Mouse (Mus musculus) 416B (cell line): ENCODE results near the gene Arrdc1.
"Not testable (repeated sequence)": the region's sequence is repeated elsewhere in the genome, so short reads cannot be mapped to it uniquely, and the experiment has no call there.

ENCODE experiments used
- DNase-seq: peaks from one replicate; pipeline ENCODE4 v3.0.0; 2011; ENCODE audit warnings: low read depth

Gene Arrdc1

DNA sequence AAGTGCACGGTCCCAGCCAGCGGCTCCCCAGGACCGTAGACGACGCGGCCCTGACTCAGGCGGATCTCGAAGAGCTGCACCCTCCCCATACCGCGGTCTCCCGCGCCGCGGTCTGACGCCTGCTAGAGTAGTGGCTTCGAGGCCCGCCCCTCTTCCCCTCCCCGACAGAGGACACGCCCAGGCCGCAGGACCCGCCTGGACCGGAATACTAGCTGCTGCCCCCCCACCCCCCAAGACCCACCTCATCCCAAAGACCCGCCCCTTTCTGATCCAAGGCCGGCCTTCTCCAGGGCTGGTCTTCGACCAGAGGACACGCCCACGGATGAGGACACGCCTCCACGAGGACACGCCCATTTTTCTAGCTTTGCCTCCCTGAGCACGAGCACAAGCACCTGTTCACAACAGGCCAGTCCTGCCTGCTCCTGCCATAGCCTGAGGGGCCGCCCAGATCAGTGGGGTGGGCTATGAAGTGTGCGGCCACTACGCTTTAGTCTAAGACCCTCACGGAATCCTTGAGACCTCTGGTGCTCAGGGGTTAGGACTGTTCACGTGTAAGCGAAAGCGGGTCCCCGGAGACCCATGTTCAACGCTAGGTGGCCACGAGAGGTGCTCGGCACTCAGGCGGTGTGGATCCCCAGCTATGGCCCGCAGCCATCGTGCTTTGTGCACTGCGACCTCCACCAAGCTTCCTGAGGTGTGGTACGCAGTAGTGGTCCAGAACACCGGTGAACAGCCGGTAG is at the start of gene Arrdc1:
TSS of gene Arrdc1 (minus strand) at position 196 of the 740 bp plus-strand sequence.
- peak; percentile 99 for DNase-seq

- DNase-seq: peak; percentile 74
These were observed 41.9 kb upstream of the Arrdc1 start for GRCm38 (mm10) chr2:24976960-24977359.

- peak; percentile 96 for DNase-seq
These were observed 40.7 kb upstream of the Arrdc1 start, which contains the start of gene Pnpla7 for GRCm38 (mm10) chr2:24975704-24976297. Gene Pnpla7, plus strand, starts transcription at chr2:24976033.

GRCm38 (mm10) chr2:24974906-24975703 is 40.1 kb upstream of the Arrdc1 start, which contains the start of gene Mrpl41:
Gene Mrpl41, minus strand, starts transcription at chr2:24975098.
- peak; percentile 97 for DNase-seq

- DNase-seq: not testable (repeated sequence)
These were observed 39.4 kb upstream of the Arrdc1 start for GRCm38 (mm10) chr2:24974452-24974851.

DNA sequence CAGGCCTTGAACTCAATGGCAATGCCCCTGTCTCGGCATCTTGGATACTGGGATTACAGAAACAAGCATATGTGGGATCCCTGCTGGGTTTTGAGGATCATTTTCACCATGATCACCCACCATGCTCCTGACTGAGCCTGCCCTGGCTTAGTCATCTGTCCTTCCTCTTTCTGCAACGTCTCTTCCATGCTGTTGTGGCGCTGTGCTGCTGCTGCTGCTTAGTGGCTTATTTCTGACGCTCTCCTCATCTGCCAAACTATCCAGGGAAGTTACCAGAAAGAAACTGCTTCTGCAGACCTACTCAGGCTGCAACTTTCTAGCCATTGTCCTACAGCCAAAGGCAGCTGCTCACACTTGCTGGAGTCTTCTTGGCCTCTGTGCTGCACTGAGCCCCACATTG is 35.3 kb upstream of the Arrdc1 start:
- peak; percentile 48 for DNase-seq

DNA sequence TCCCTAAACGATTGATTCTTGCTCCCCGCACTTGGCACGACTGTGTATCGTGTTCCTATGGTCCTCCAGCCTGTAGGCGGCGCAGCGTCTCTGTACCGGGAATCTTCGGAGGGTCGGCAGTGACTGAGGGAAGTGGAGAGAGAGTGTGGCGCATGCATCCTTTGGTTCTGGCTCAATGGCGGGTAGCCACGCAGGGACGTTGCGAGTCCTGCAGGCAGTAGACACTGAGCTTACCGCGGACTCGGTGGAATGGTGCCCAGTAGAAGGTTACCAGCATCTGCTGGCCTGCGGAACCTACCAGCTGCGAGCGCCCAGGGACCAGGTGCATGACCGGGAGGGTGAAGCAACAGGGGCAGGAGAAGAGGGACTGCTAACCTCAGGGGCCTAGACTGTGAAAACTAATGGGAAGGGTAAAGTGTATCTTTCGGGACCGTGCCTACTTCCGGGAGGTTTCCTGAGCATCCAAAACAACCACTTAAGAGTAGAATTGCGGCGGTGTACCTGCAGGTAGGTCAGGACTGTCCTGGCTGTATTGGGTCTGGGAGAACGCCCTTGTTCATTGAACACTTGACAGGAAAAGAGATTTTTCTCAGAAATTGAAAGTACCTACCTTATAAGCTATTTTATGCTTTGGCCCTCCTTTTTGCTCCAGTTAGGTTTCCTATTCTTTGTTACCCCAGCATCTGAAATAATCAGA is 27.4 kb upstream of the Arrdc1 start, which contains the start of gene Dph7:
TSS of gene Dph7 (plus strand) at position 97 of the 697 bp plus-strand sequence.
- DNase-seq: peak; percentile 89

- peak; percentile 65 for DNase-seq
These were observed 25.9 kb upstream of the Arrdc1 start for GRCm38 (mm10) chr2:24960910-24961309.

DNA sequence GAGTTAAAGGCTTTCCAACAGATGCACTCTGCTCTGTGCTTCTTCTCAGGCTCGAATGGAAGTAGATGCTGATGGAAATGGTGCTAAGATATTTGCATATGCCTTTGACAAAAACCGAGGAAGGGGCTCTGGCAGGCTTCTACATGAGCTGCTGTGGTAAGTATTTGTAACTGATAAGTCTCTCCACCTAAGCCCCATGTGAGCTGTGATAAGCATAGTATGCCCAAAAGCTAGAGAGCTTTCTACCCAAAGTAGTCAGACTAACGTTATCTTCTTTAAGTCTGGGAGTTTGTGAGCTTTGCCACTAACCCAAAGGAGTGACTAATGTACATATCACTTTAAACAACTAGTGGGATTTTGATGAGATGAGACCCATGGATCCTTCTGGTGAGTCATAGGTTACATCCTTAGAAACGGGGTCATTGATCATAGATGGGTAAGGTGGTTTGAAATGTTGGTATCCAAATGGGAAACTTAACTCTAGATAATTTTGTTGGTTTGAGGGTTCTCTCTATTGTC is 17.5 kb upstream of the Arrdc1 start:
- no peak for DNase-seq

DNA sequence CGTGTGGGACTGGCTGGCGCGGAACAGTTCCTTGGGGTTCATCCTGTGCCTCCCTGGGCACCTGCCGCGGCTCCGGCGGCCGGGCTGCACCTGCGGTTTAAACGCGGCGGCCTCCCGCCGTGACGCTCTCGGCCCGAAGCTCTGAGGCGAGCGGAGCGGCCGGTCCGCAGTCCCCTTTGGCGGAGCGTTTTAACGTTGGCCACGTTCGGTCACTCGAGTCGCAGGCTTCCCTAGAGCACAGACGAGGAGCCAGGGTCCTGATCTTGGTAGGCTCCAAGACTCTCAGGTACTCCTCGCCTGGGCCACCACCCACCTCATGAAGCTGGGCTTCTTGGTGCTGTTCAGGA is 15.1 kb upstream of the Arrdc1 start:
- DNase-seq: no peak

DNA sequence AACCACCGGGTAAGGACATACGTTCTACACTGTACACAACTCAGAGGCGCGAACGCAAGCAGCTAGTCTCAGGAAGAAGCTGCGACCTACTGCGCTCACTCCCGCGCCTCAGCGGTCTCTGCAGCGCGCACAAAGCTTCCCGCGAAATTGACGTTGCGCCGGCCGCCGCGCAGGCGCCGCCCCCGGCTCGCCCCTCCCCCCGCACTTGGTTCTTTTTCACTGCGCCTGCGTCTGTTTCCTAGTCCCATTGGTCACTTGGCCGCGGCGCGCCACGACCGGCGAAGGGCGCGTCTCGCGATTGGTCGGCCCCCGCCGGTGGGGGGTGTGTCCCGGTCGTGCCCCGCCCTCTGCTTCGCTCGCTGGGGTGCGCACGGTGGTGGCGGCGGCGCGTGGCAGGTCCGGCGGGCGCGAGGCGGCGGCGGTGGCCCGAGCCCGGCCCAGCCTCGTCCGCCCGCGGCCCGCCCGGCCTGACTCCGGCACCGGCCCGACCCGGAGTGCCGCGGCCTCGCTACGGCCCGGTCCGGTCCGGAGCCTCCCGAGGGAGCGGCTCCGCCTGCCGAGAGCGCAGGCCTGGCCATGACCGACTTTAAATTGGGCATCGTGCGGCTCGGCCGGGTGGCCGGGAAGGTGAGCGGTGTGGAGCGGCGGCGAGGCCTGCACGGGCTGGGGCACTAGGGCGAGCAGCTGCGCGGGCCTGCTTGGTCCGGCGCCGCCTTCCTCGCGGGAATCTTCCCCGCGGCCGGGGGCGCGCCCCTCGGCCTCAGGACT is 14.6 kb upstream of the Arrdc1 start, which contains the start of gene Zmynd19:
TSS of gene Zmynd19 (plus strand) at position 372 of the 768 bp plus-strand sequence.
- DNase-seq: peak; percentile 94

DNA sequence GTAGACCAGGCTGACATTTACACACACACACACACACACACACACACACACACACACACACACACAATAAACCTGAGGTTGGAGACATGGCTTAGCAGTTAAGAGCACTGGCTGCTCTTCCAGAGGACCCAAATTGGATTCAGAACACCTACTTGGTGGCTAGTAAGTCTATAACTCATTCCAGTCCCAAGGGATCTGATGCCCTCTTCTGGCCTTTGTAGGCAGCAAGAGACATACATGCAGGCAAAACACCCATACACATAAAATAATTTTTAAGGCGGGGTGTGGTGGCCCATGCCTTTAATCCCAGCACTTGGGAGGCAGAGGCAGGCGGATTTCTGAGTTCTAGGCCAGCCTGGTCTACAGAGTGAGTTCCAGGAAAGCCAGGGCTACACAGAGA is 9.3 kb upstream of the Arrdc1 start:
- peak; percentile 89 for DNase-seq

GRCm38 (mm10) chr2:24942092-24942491 is 7.0 kb upstream of the Arrdc1 start:
- DNase-seq: no peak

- DNase-seq: peak; percentile 88
These were observed 550 bp downstream of the Arrdc1 start for GRCm38 (mm10) chr2:24934441-24934963.

GRCm38 (mm10) chr2:24929593-24929992 is 5.5 kb downstream of the Arrdc1 start:
- no peak for DNase-seq

- no peak for DNase-seq
These were observed 5.9 kb downstream of the Arrdc1 start for GRCm38 (mm10) chr2:24929119-24929518.

DNA sequence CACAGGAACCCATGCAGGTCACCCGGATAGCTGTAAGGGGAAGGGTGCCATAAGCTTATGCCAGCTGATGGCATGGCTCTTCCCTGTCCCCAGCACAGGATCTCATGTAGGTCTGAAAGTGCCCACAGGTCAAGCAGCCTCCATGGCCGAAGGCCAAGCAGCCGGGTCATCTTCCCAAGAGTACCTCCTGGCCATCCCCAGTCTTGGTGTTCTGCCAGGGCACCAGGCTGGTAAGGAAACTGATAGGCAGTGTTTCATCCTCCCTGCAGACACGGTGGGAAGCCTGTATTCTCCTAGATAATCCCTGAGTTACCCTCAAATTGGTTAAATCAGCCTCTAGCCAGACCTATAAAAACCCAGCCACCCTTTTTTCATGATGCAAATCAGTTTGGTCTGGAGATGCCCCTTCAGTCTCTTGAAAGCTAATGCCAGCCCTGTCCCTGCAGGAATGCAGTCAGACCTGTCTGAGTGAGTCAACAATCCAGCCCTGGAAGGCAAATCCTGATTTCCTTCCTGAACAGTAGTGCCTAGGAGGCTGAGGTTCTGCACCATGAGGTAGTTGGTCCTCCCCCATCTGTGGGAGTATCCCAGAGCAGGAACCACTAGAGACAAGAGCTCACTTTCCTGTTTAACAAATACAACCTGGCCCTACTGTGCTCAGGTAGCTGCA is 7.1 kb downstream of the Arrdc1 start:
- DNase-seq: peak; percentile 30

DNA sequence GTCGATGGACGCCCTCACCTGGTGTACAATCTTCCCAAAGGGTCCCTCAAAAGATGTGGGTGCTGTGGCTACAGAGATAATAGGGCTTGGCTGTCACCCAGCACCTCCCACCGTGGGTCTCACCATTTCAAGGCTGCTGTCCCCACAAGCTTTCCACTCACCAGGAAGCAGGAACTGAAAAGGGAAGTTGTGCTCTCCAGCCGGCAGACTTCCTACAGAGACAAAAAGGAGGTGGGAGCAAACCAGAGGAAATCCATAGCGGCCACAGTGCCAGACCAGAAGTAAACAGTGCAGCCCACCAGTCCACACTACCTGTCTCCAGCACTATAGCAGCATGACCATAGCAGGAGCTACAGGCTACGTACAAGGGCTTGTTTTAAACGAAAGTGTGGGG is 8.1 kb downstream of the Arrdc1 start:
- peak; percentile 26 for DNase-seq

DNA sequence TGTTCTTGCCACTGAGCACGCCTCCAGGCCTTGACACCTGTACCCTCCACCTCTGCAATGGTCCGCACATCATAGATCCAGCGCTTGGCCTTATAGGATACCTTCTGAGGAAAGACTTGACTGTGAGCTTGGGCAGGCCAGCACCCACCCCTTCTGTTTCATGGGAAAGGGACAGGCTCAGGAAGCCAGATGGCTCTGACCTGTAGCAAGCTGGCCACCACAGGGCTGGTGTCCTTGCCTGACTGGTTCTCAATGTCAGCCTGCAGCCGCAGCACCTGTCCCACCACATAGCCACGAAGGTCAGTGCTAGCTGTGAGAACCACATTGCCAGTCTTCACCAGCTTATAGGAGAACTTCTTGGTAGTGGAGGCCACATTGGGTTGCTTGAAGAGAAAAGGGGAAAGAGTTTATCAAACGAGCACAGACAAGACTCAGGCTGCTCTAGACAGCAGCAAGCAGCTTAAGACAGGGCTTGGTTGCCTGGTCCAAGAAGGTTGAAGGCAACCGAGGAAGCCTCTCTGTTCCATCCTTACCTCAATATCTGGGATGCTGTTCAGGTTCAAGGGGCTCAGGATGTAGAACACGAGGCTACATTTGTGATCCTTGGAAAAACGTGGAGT is 8.6 kb downstream of the Arrdc1 start:
- DNase-seq: no peak

DNA sequence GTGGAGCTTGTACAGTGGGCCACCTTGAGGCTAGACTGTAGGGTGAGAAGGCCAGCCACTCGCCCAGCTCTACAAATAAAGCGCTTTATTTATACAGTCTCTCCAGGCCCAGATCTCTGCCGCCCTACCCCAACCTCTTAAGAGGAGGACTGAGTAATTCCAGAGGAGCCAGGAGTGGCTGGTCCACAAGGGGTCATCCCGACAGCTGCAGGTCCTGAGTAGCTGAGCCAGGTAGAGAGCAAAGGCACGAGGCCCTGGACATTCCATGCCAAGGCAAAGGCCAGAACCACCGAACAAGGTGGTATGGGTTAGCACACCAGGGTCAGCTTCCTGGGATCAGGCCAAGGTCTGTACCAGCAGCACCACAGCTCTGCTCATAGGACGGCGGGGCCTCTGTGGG is 9.8 kb downstream of the Arrdc1 start:
- DNase-seq: no peak
